Mouse (Mus musculus) bone marrow, adult 2 months (tissue): ENCODE measurements around the gene Fgfr2.

Experiments used
- CTCF ChIP-seq: fragments of 200-500 bp; IDR thresholded peaks from 2 replicates; pipeline ENCODE4 v1.5.1; 2011; ENCODE audit warnings: low read length, control low read depth; ENCODE audit not compliant: control insufficient read depth, insufficient read depth
- POLR2A ChIP-seq: fragments of 200-500 bp; IDR thresholded peaks from 2 replicates; pipeline ENCODE4 v1.6.1; 2011; ENCODE audit warnings: low read depth, mild to moderate bottlenecking, control low read depth, low read length, borderline replicate concordance; ENCODE audit not compliant: control insufficient read depth

DNA sequence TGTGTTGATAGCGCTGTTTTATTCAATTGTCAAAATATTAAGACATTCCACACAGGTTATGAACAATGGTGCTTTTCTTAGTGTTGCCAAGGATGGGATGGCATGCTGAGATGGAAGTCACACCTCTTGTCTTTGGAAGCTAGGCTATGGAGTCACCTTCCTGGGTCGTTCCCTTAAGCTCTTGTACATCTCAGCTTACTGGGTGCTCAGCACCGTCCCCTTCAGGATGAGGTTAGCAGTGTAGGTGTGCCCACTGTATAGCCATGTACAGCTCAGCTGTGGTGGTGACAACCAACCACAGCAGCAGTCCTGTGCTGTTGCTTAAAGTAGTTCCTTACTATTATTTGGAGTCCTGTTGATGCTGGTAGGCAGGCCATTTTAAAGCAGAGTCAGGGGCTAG is 2140.3 kb downstream of the Fgfr2 start:
- TF ChIP-seq CTCF (no peak), POLR2A (no peak)
